Mouse (Mus musculus) brain, embryonic 14.5 days (tissue): ENCODE data around the gene Gm4952.

Experiments used
- CTCF ChIP-seq: fragments of 200-500 bp; IDR thresholded peaks from 2 replicates; pipeline ENCODE4 v1.5.1; 2012; ENCODE audit warnings: inconsistent platforms, mild to moderate bottlenecking, moderate library complexity, borderline replicate concordance; ENCODE audit not compliant: insufficient read depth, insufficient read length; ENCODE audit errors: extremely low read depth
- POLR2A ChIP-seq: fragments of 200-500 bp; IDR thresholded peaks from 2 replicates; pipeline ENCODE4 v1.6.1; 2012; ENCODE audit warnings: mild to moderate bottlenecking, inconsistent platforms, borderline replicate concordance; ENCODE audit not compliant: poor library complexity, insufficient read depth, insufficient read length, severe bottlenecking; ENCODE audit errors: extremely low read depth

DNA sequence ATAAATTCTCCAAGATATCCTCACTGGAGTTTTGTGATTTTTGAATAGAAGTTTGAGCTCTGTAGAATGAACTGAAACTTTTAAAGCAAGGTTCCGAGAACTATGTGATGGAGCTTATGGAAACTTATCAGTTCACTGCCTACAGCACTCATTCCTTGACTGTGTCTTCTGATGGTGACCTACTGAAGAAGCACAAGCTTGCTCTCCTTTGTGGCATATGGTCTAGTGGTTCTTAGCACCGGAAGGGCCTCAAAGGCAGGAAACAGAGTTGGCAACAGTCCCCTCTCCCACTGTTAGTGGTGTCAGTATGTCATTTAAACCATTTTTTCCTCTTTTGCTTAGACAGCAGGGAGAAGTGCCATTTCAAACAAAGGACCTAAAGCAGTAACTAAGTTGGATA, 23.1 kb upstream of the Gm4952 start:
- no peak for TF ChIP-seq CTCF
- no peak for TF ChIP-seq POLR2A
